Mouse (Mus musculus) lung, postnatal 0 days (tissue): ENCODE measurements at regions not wholly inside any gene's neighbourhood (a gene's known extent, or its start where the extent isn't known, plus 50 kb on each side); places are given as distances from the start of the nearest gene placed in this dataset.

Experiments
- ATAC-seq: fragments of 200-750 bp; cut with Nextera tagmentation; 2 replicates; pipeline ENCODE4 v1.8.0; 2017; ENCODE audit warnings: moderate library complexity
- DNase-seq: peaks from one replicate; pipeline ENCODE4 v3.0.0-alpha.2; 2016; ENCODE audit warnings: low spot score
- H3K27ac ChIP-seq: fragments of 300-500 bp; sonication (generic); 2 replicates; pipeline ENCODE4 v1.5.1; 2014; ENCODE audit warnings: antibody characterized with exemption, mild to moderate bottlenecking, low read length, mixed read lengths
- H3K27me3 ChIP-seq: fragments of 300-500 bp; sonication (generic); replicated peaks from 2 replicates; pipeline ENCODE4 v1.6.1; 2014; ENCODE audit warnings: low read length, mixed read lengths; ENCODE audit not compliant: insufficient read depth
- H3K36me3 ChIP-seq: fragments of 300-500 bp; sonication (generic); 2 replicates; pipeline ENCODE4 v1.6.1; 2014; ENCODE audit warnings: low read length, mixed read lengths; ENCODE audit not compliant: insufficient read depth
- H3K4me1 ChIP-seq: fragments of 300-500 bp; sonication (generic); 2 replicates; pipeline ENCODE4 v1.6.1; 2014; ENCODE audit warnings: antibody characterized with exemption, low read depth, low read length, mixed read lengths; ENCODE audit not compliant: insufficient read depth
- H3K4me2 ChIP-seq: fragments of 300-500 bp; sonication (generic); replicated peaks from 2 replicates; pipeline ENCODE4 v1.6.1; 2014; ENCODE audit warnings: low read depth, mild to moderate bottlenecking, low read length, moderate library complexity, mixed read lengths
- H3K4me3 ChIP-seq: fragments of 300-500 bp; sonication (generic); 2 replicates; pipeline ENCODE4 v1.5.1; 2014; ENCODE audit warnings: low read depth, low read length
- H3K9ac ChIP-seq: fragments of 300-500 bp; sonication (generic); replicated peaks from 2 replicates; pipeline ENCODE4 v1.6.1; 2014; ENCODE audit warnings: low read depth, mild to moderate bottlenecking
- H3K9me3 ChIP-seq: fragments of 300-500 bp; sonication (generic); 2 replicates; pipeline ENCODE4 v1.6.1; 2016; ENCODE audit warnings: low read length, mixed read lengths
- CTCF ChIP-seq: IDR thresholded peaks from 2 replicates; pipeline ENCODE4 v1.5.1; 2016; ENCODE audit warnings: antibody characterized with exemption, mild to moderate bottlenecking
- EP300 ChIP-seq: IDR thresholded peaks from 2 replicates; pipeline ENCODE4 v1.6.1; 2016; ENCODE audit warnings: antibody characterized with exemption, mild to moderate bottlenecking, control low read depth
- WGBS: fragments of 180-500 bp; shearing (Covaris S2); extraction: QIAGEN DNeasy Blood & Tissue Kit; methylation state at CpG from one replicate; pipeline ENCODE4 v1.1.7; 2014; 5-methylcytosine and 5-hydroxymethylcytosine counted together

GRCm38 (mm10) chr10:25039926-25040325 is 112.6 kb upstream of the Arg1 start:
- Histone ChIP-seq H3K4me2 (no peak overlapping the region), H3K27me3 (no peaks in the 10 kb centered on the region), H3K4me1 (no peaks in the 10 kb centered on the region), H3K9me3 (no peaks in the 10 kb centered on the region), H3K4me3 (no peak overlapping the region), H3K27ac (no peak overlapping the region), H3K9ac (no peak overlapping the region), H3K36me3 (no peaks in the 10 kb centered on the region)
- WGBS, result 85% methylated on average over 3 of the region's 3 CpGs
- ATAC-seq (no peak), DNase-seq (no peak)
- TF ChIP-seq CTCF (no peak), EP300 (no peak)

GRCm38 (mm10) chr10:25036928-25037327 is 109.6 kb upstream of the Arg1 start:
- H3K4me2 ChIP-seq, result no peak overlapping the region
- no peak overlapping the region for H3K4me3 ChIP-seq
- TF ChIP-seq EP300 (no peak), CTCF (no peak)
- H3K9me3 ChIP-seq, result no peaks in the 10 kb centered on the region
- DNase-seq (no peak), ATAC-seq (no peak)
- no peaks in the 10 kb centered on the region for H3K36me3 ChIP-seq
- no peaks in the 10 kb centered on the region for H3K27me3 ChIP-seq
- no peaks in the 10 kb centered on the region for H3K4me1 ChIP-seq
- no peak overlapping the region for H3K9ac ChIP-seq
- WGBS, result 71% methylated on average over 3 of the region's 3 CpGs
- H3K27ac ChIP-seq, result no peak overlapping the region

DNA sequence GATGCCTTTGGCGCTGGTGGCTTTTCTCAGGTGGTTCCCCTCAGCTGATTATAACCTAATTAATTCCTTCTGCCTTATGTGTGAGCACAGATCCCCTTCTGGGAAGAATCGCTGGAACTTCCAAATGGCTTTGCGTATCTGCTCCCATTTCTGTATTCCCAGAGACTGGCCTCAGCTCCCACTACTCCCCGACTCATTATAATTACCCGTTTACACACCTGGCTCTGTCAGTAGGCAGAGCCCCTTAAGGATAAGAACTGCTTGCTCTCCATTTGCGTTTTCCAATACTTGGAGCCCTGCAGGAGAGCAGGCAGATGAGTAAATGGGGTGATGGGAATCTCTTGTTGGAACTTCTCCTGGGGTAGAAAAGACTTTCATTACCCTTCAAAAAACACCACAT is 108.1 kb upstream of the Arg1 start:
- Histone ChIP-seq H3K4me2 (no peak overlapping the region), H3K4me1 (no peaks in the 10 kb centered on the region), H3K9ac (no peak overlapping the region), H3K9me3 (no peaks in the 10 kb centered on the region), H3K4me3 (no peak overlapping the region), H3K36me3 (no peaks in the 10 kb centered on the region), H3K27ac (no peak overlapping the region), H3K27me3 (no peaks in the 10 kb centered on the region)
- ATAC-seq (no peak), DNase-seq (no peak)
- TF ChIP-seq EP300 (no peak), CTCF (no peak)
- WGBS, result 81% methylated on average over 6 of the region's 6 CpGs

- Histone ChIP-seq H3K9me3 (no peaks in the 10 kb centered on the region), H3K9ac (no peak overlapping the region), H3K27ac (no peak overlapping the region), H3K4me2 (no peak overlapping the region), H3K27me3 (no peaks in the 10 kb centered on the region), H3K36me3 (no peaks in the 10 kb centered on the region), H3K4me1 (no peaks in the 10 kb centered on the region), H3K4me3 (no peak overlapping the region)
- no peak for DNase-seq
- TF ChIP-seq CTCF (no peak), EP300 (no peak)
- WGBS, result 69% methylated on average over 1 of the region's 1 CpGs
- ATAC-seq, result no peak
These were observed 105.3 kb upstream of the Arg1 start for GRCm38 (mm10) chr10:25032625-25033024.

GRCm38 (mm10) chr10:25029387-25029915 is 102.2 kb upstream of the Arg1 start:
- 57% methylated on average over 6 of the region's 6 CpGs for WGBS
- Histone ChIP-seq H3K9ac (no peak overlapping the region), H3K4me2 (no peak overlapping the region), H3K36me3 (no peaks in the 10 kb centered on the region), H3K27ac (no peak overlapping the region), H3K4me1 (no peaks in the 10 kb centered on the region), H3K4me3 (no peak overlapping the region), H3K9me3 (no peaks in the 10 kb centered on the region), H3K27me3 (no peaks in the 10 kb centered on the region)
- DNase-seq, result no peak
- no peak for ATAC-seq
- TF ChIP-seq CTCF, result no peak
- TF ChIP-seq EP300, result no peak

- Histone ChIP-seq H3K9ac (no peak overlapping the region), H3K27me3 (no peaks in the 10 kb centered on the region), H3K36me3 (no peaks in the 10 kb centered on the region), H3K27ac (no peak overlapping the region), H3K4me1 (no peaks in the 10 kb centered on the region), H3K9me3 (no peaks in the 10 kb centered on the region), H3K4me2 (no peak overlapping the region), H3K4me3 (no peak overlapping the region)
- WGBS, result 46% methylated on average over 7 of the region's 7 CpGs
- DNase-seq (no peak), ATAC-seq (peak; percentile 12; the same call in 1 of the 2 replicates)
- TF ChIP-seq EP300 (no peak), CTCF (no peak)
These were observed 96.4 kb upstream of the Arg1 start for GRCm38 (mm10) chr10:25023601-25024157.
